Mouse (Mus musculus) kidney, embryonic 14.5 days (tissue): Measurements from ENCODE around the gene Myrip. TPM values are rescaled to one million over a fixed set of nuclear protein-coding genes. Genes with fewer than 3 reads are reported as not detected.

Experiments
- ATAC-seq: fragments of 200-750 bp; cut with Nextera tagmentation; 2 replicates; pipeline ENCODE4 v1.8.0; 2017; ENCODE audit warnings: moderate number of reproducible peaks, mild to moderate bottlenecking, moderate TSS enrichment, moderate library complexity; ENCODE audit not compliant: low FRiP score, low TSS enrichment
- H3K27ac ChIP-seq: fragments of 300-500 bp; sonication (generic); 2 replicates; pipeline ENCODE4 v1.5.1; 2014; ENCODE audit warnings: low read depth, mild to moderate bottlenecking, low read length, moderate library complexity, mixed read lengths
- H3K27me3 ChIP-seq: fragments of 300-500 bp; sonication (generic); 2 replicates; pipeline ENCODE4 v1.6.1; 2014; ENCODE audit warnings: mild to moderate bottlenecking, low read length; ENCODE audit not compliant: control insufficient read depth, insufficient read depth
- H3K36me3 ChIP-seq: fragments of 300-500 bp; sonication (generic); 2 replicates; pipeline ENCODE4 v1.6.1; 2014; ENCODE audit warnings: low read length, mixed read lengths; ENCODE audit not compliant: control insufficient read depth, insufficient read depth
- H3K4me1 ChIP-seq: fragments of 300-500 bp; sonication (generic); 2 replicates; pipeline ENCODE4 v1.6.1; 2014; ENCODE audit warnings: low read length, mixed read lengths; ENCODE audit not compliant: control insufficient read depth, insufficient read depth
- H3K4me2 ChIP-seq: fragments of 300-500 bp; sonication (generic); replicated peaks from 2 replicates; pipeline ENCODE4 v1.6.1; 2014; ENCODE audit warnings: low read depth, mild to moderate bottlenecking, low read length
- H3K4me3 ChIP-seq: fragments of 300-500 bp; sonication (generic); 2 replicates; pipeline ENCODE4 v1.5.1; 2014; ENCODE audit warnings: mild to moderate bottlenecking, low read length
- H3K9ac ChIP-seq: fragments of 300-500 bp; sonication (generic); 2 replicates; pipeline ENCODE4 v1.6.1; 2014; ENCODE audit warnings: low read depth, mild to moderate bottlenecking, low read length, moderate library complexity
- H3K9me3 ChIP-seq: fragments of 300-500 bp; sonication (generic); 2 replicates; pipeline ENCODE4 v1.6.1; 2016; ENCODE audit warnings: low read length; ENCODE audit not compliant: control insufficient read depth
- WGBS: fragments of 180-500 bp; shearing (Covaris S2); extraction: QIAGEN DNeasy Blood & Tissue Kit; methylation state at CpG from one replicate; pipeline ENCODE4 v1.1.7; 2014; 5-methylcytosine and 5-hydroxymethylcytosine counted together
- polyA plus RNA-seq: library from polyadenylated mRNA; unstranded; fragments of >200 nt; fragmentation: Nextera tagmentation; extraction: Ambion mirVana; gene quantifications from 2 replicates; pipeline ENCODE4 v1.2.1, GENCODE M21; 2014

Myrip gene
- polyA plus RNA-seq, 1 experiment from 2014 or later = 0.11 TPM

DNA sequence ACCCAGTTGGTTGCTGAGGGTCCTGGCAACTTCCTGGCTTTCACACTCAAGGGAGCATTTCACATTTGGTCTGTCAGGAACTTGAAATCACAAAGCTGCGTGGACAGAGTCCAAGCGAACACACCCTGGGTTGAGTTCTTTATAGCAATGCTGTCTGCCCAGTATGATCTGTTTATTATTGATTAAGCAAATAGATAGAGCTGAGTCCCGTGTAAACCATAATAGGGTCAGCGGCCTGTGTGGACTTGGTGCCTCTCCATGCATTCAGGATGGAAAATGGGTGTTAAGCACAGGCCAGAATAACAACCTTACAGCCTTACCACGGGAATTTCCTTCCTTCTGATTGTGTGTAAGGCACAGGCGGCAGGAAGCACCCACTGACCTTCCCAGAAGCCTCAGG is 49.0 kb downstream of the Myrip start:
- H3K27me3 ChIP-seq = no peaks in the 10 kb centered on the region
- no peak for ATAC-seq
- H3K9ac ChIP-seq = no peak overlapping the region
- 0 out of 2 replicates have a peak, but pooled peaks cover 3% of the 10 kb centered on the region for H3K4me1 ChIP-seq
- H3K4me2 ChIP-seq = no peak overlapping the region
- no peaks in the 10 kb centered on the region for H3K9me3 ChIP-seq
- no peaks in the 10 kb centered on the region for H3K36me3 ChIP-seq
- H3K4me3 ChIP-seq = no peak overlapping the region
- WGBS = 26% methylated on average over 6 of the region's 6 CpGs
- H3K27ac ChIP-seq = no peak overlapping the region

DNA sequence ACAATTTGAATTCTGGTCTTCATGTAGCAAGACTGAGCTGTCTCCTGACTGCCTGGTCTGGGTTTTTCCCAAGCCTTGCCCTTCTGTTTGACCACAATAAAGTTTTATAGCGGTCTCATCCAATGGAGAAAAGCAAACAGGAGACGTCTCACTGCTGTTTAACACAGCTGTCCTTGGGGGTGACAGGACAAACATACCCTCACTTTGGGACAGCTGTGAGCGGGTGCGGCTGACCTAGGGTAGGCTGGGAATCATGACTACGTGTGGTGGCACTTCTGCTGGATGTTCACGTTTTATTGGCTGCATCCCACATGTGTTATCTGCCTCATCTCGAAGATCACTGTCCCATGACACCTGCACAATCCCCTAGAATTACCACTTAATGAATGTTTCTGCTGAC is 49.7 kb downstream of the Myrip start:
- H3K27me3 ChIP-seq = no peaks in the 10 kb centered on the region
- no peak overlapping the region for H3K4me3 ChIP-seq
- no peak overlapping the region for H3K9ac ChIP-seq
- WGBS = 17% methylated on average over 7 of the region's 7 CpGs
- no peaks in the 10 kb centered on the region for H3K36me3 ChIP-seq
- H3K4me1 ChIP-seq = 0 out of 2 replicates have a peak, but pooled peaks cover 3% of the 10 kb centered on the region
- peak; percentile 55; the same call in 1 of the 2 replicates for ATAC-seq
- no peak overlapping the region for H3K4me2 ChIP-seq
- H3K27ac ChIP-seq = no peak overlapping the region
- H3K9me3 ChIP-seq = no peaks in the 10 kb centered on the region

GRCm38 (mm10) chr9:120351474-120351873 is 50.2 kb downstream of the Myrip start:
- 68% methylated on average over 8 of the region's 8 CpGs for WGBS
- no peaks in the 10 kb centered on the region for H3K9me3 ChIP-seq

DNA sequence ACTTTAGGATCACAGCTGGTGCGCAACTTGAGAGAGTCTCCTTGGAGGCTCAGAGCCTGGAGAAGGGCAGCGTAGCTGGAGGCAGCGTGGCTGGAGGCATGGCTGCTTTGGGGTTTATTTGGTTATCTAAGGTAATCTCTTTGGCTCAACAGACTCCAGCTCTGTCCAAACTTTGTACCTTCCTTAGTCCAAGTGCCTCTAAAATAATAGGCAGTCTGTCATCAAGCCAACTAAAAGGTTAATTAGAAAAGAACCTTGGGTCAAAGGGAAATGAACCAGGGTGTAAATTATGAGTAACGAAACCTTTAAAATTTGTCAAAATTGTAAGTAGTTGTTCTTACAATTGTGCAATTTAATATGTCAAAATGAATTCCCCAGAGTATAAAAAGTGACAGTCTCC is 51.7 kb downstream of the Myrip start:
- Histone ChIP-seq H3K4me2 (no peak overlapping the region), H3K36me3 (no peaks in the 10 kb centered on the region), H3K4me3 (no peak overlapping the region), H3K9me3 (no peaks in the 10 kb centered on the region), H3K9ac (no peak overlapping the region), H3K27me3 (no peaks in the 10 kb centered on the region), H3K27ac (no peak overlapping the region), H3K4me1 (0 out of 2 replicates have a peak, but pooled peaks cover 3% of the 10 kb centered on the region)
- 81% methylated on average over 4 of the region's 4 CpGs for WGBS
- ATAC-seq = no peak

More at GRCm38 (mm10) chr9:120351474-120351873, 50.2 kb downstream of the Myrip start:
- H3K4me2 ChIP-seq = no peak overlapping the region
- no peak for ATAC-seq
- 0 out of 2 replicates have a peak, but pooled peaks cover 3% of the 10 kb centered on the region for H3K4me1 ChIP-seq
- no peaks in the 10 kb centered on the region for H3K27me3 ChIP-seq
- H3K4me3 ChIP-seq = no peak overlapping the region
- no peak overlapping the region for H3K27ac ChIP-seq
- H3K9ac ChIP-seq = no peak overlapping the region
- H3K36me3 ChIP-seq = no peaks in the 10 kb centered on the region

DNA sequence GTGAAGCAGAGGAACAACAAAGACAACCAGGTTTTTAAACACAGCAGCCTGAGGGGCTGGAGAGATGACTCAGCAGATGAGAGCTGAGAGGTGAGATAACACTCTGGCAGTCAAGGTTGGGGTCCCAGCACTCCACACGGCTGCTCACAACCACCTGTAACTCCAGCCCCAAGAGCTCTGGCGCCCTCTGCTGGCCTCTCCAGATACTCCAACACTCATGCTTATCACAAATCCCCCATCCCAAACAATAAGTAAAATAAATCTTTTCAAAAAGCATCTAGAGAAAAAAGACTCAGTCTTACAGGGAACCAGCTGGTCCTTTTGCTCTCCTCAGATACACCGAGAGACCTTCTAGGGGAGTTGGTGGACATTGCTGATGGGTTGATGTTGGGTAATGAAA is 52.7 kb downstream of the Myrip start:
- H3K27me3 ChIP-seq = no peaks in the 10 kb centered on the region
- no peaks in the 10 kb centered on the region for H3K9me3 ChIP-seq
- no peak overlapping the region for H3K4me3 ChIP-seq
- H3K9ac ChIP-seq = no peak overlapping the region
- H3K36me3 ChIP-seq = no peaks in the 10 kb centered on the region
- 0 out of 2 replicates have a peak, but pooled peaks cover 3% of the 10 kb centered on the region for H3K4me1 ChIP-seq
- WGBS = 57% methylated on average over 3 of the region's 3 CpGs
- no peak for ATAC-seq
- no peak overlapping the region for H3K27ac ChIP-seq
- no peak overlapping the region for H3K4me2 ChIP-seq

GRCm38 (mm10) chr9:120354550-120355345 is 53.4 kb downstream of the Myrip start:
- WGBS = 87% methylated on average over 12 of the region's 12 CpGs
- ATAC-seq = no peak
- no peak overlapping the region for H3K4me2 ChIP-seq
- no peak overlapping the region for H3K9ac ChIP-seq
- no peaks in the 10 kb centered on the region for H3K9me3 ChIP-seq
- no peaks in the 10 kb centered on the region for H3K36me3 ChIP-seq
- no peak overlapping the region for H3K27ac ChIP-seq
- no peak overlapping the region for H3K4me3 ChIP-seq
- H3K4me1 ChIP-seq = 0 out of 2 replicates have a peak, but pooled peaks cover 3% of the 10 kb centered on the region
- no peaks in the 10 kb centered on the region for H3K27me3 ChIP-seq

DNA sequence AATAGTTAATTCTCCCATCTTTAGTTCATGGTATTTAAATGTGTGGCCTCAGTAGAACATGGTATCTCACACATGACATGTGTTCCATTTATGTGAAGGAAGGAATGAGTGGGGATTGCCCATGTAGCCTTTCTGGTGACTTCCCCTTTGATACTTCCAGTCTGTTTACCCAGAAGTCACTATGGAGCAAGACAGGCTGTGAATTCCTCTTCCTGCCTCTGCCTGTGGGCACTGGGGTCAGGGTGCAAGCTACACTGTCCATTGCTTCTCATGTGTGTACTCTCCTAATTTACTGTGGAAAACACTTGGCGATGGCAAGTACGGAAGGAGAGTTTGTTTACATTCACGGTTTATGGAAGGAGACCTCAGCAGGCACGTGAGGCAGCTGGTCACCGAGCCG is 55.2 kb downstream of the Myrip start:
- no peaks in the 10 kb centered on the region for H3K9me3 ChIP-seq
- no peak overlapping the region for H3K4me3 ChIP-seq
- no peak for ATAC-seq
- 56% methylated on average over 6 of the region's 6 CpGs for WGBS
- 0 out of 2 replicates have a peak, but pooled peaks cover 3% of the 10 kb centered on the region for H3K4me1 ChIP-seq
- H3K27me3 ChIP-seq = no peaks in the 10 kb centered on the region
- no peak overlapping the region for H3K4me2 ChIP-seq
- H3K9ac ChIP-seq = no peak overlapping the region
- no peaks in the 10 kb centered on the region for H3K36me3 ChIP-seq
- H3K27ac ChIP-seq = no peak overlapping the region

GRCm38 (mm10) chr9:120358060-120358459 is 56.7 kb downstream of the Myrip start:
- Histone ChIP-seq H3K9me3 (no peaks in the 10 kb centered on the region), H3K4me3 (no peak overlapping the region), H3K27me3 (no peaks in the 10 kb centered on the region), H3K36me3 (no peaks in the 10 kb centered on the region), H3K9ac (no peak overlapping the region), H3K27ac (no peak overlapping the region), H3K4me2 (no peak overlapping the region), H3K4me1 (0 out of 2 replicates have a peak, but pooled peaks cover 3% of the 10 kb centered on the region)
- ATAC-seq = no peak
- 80% methylated on average over 6 of the region's 6 CpGs for WGBS

GRCm38 (mm10) chr9:120360397-120361177 is 59.3 kb downstream of the Myrip start:
- H3K27ac ChIP-seq = peak overlapping the region; percentile 9; the same call in 1 of the 2 replicates

More at GRCm38 (mm10) chr9:120360397-120361177, 59.3 kb downstream of the Myrip start:
- WGBS = 32% methylated on average over 14 of the region's 14 CpGs
- H3K9ac ChIP-seq = no peak overlapping the region
- no peak overlapping the region for H3K4me3 ChIP-seq
- no peaks in the 10 kb centered on the region for H3K9me3 ChIP-seq
- H3K36me3 ChIP-seq = no peaks in the 10 kb centered on the region
- ATAC-seq = no peak
- 0 out of 2 replicates have a peak, but pooled peaks cover 3% of the 10 kb centered on the region for H3K4me1 ChIP-seq
- no peak overlapping the region for H3K4me2 ChIP-seq
- no peaks in the 10 kb centered on the region for H3K27me3 ChIP-seq
